ENCODE assay signal across 8 mouse cellular contexts in the genomic region with DNA sequence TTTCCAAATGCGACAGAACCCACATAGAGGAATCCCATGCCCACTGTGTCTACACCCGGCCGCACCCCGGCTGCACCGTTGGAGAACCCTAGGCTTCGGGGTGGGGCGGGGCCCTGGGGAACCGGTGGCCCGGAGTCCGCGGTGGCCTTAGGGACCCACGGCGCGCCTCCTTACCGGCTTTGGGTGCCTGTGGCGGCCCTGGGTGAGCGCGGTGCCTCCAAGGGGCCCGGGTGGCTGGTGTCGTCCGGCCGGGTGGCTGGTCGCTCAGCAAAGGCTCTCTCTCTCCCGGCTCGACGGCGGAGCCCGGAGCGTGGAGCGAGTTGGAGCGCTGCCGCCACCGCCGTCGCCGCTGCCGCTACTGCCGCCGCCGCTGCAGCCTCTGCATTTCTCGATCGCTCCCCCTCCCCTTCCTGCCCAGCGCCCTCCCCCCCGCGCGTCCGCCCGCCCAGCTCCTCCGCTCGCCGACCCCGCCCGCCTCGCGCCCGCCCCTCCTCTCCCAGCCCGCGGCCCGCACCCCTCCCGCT. TPM values are rescaled to one million over a fixed set of nuclear protein-coding genes. Genes with fewer than 3 reads are reported as not detected.
DNase-seq lines count a peak whose midpoint lies in the region; ATAC-seq and TF ChIP-seq lines count a peak whose summit lies in the region.

A gene (minus strand): TSS at position 387 of the 524 bp plus-strand sequence.

- TF ChIP-seq POLR2A in small intestine, adult 2 months (IDR thresholded peaks at IDR 0.05; ENCODE audit: low read depth, low read length): no peak

- peaks cover 27% of the 10 kb centered on the region for H3K4me1 ChIP-seq in hindbrain, embryonic 16.5 days (ENCODE audit: control insufficient read depth, insufficient read depth, low read depth, low read length)
- H3K4me1 ChIP-seq in small intestine, adult 2 months (ENCODE audit: control insufficient read depth, insufficient read depth, insufficient read length, low read length): peaks cover 9% of the 10 kb centered on the region

- H3K9me3 ChIP-seq in hindbrain, embryonic 16.5 days (ENCODE audit: control insufficient read depth, low read length): no peaks in the 10 kb centered on the region

- H3K27ac ChIP-seq in hindbrain, embryonic 16.5 days (ENCODE audit: low read depth, low read length): peak within 1 kb of the TSS; percentile 100
- no peak within 1 kb of the TSS for H3K27ac ChIP-seq in small intestine, adult 2 months (ENCODE audit: insufficient read depth, low read depth, low read length)

- DNase-seq in NIH3T3 (ENCODE audit: low read depth): peak; percentile 78
- DNase-seq in cerebellum, postnatal 10 days: peak; percentile 91 to 96
- peak; percentile 55 to 59 for DNase-seq in frontal cortex, postnatal 25 days (ENCODE audit: low spot score in 2 of 2)
- peak; percentile 75 to 84 for DNase-seq in left cerebral cortex, postnatal 36 days (ENCODE audit: low spot score in 2 of 2)
- DNase-seq in mesoderm, embryonic 11.5 days (ENCODE audit: low read depth, low spot score): peak; percentile 84

- TF ChIP-seq CTCF in small intestine, adult 2 months (IDR thresholded peaks at IDR 0.05; ENCODE audit: extremely low read depth, insufficient read length, insufficient replicate concordance, low read depth, low read length): no peak

- H3K27me3 ChIP-seq in hindbrain, embryonic 16.5 days (replicated peaks; ENCODE audit: control insufficient read depth, insufficient read depth, low read length): no peaks in the 10 kb centered on the region
- peaks cover 26% of the 10 kb centered on the region for H3K27me3 ChIP-seq in small intestine, adult 2 months (ENCODE audit: control insufficient read depth, insufficient read depth, low read length)

- H3K4me3 ChIP-seq in hindbrain, embryonic 16.5 days (ENCODE audit: low read length): peak within 1 kb of the TSS; percentile 97
- peak within 1 kb of the TSS; percentile 81 for H3K4me3 ChIP-seq in small intestine, adult 2 months (ENCODE audit: low read depth, low read length)

- H3K36me3 ChIP-seq in hindbrain, embryonic 16.5 days (ENCODE audit: control insufficient read depth, insufficient read depth, low read length): no peaks in the 10 kb centered on the region
- no peaks in the 10 kb centered on the region for H3K36me3 ChIP-seq in small intestine, adult 2 months (ENCODE audit: control insufficient read depth, insufficient read depth, low read length)

- H3K9ac ChIP-seq in hindbrain, embryonic 16.5 days (ENCODE audit: low read depth, low read length): peak within 1 kb of the TSS; percentile 100

- intact Hi-C loops in left cerebral cortex, postnatal 36 days (cut with DNase I): loop anchor here (2.0 to 10.0 kb wide), 4 partner anchors 49 to 386 kb away; no protein-coding TSS in a partner anchor

- H3K4me2 ChIP-seq in hindbrain, embryonic 16.5 days (ENCODE audit: low read length): peak within 1 kb of the TSS; percentile 66

- peak; percentile 60 for ATAC-seq in hindbrain, embryonic 16.5 days
- no peak for ATAC-seq in activated CD4-positive, CD25-positive, alpha-beta regulatory T cell, adult 4 months

- WGBS in hindbrain, embryonic 16.5 days: under 1% methylated on average over 39 of the region's 60 CpGs
- 1% methylated on average over 47 of the region's 60 CpGs for WGBS in small intestine, adult 2 months

RNA-seq across cellular contexts. Expression of the gene that starts here (rescaled TPM):
- 148 and 150 TPM in 2 replicates for polyA plus RNA-seq in hindbrain, embryonic 16.5 days (2015; fragmentation: Nextera tagmentation; extraction: Ambion mirVana)
- total RNA-seq in left cerebral cortex, postnatal 36 days (2021): 100 to 1,000 TPM; 645 to 834 TPM
- polyA plus RNA-seq in small intestine, adult 2 months (2012; rRNA removed): 4.1 and 6.2 TPM in 2 replicates
- not detected for polyA plus RNA-seq in activated CD4-positive, CD25-positive, alpha-beta regulatory T cell, adult 4 months (2017; shearing (Covaris generic))

Comparison
In these comparisons a context has a peak if more than half of its experiments do, and no peak if none do; other contexts are left out.
1. RNA of the gene that starts here (polyA plus RNA-seq): 148 to 150 TPM in hindbrain, embryonic 16.5 days; 4.1 to 6.2 TPM in small intestine, adult 2 months and not detected in activated CD4-positive, CD25-positive, alpha-beta regulatory T cell, adult 4 months; every median in the first group is over 10 times any median in the second.
2. Peak in every context shown above with its lines, with median percentiles within 50 percentile points of each other: DNase-seq.